Mouse (Mus musculus): ENCODE data around the gene Alox8. TPM values are rescaled to one million over a fixed set of nuclear protein-coding genes. Genes with fewer than 3 reads are reported as not detected.

Alox8 gene
- polyA plus RNA-seq, 1 experiment from 2014 or later: not detected

- Histone ChIP-seq H3K4me1 (ENCODE audit: control insufficient read depth, insufficient read depth, low read length) (no peaks in the 10 kb centered on the region; the same call in 1 of the 2 replicates), H3K27ac (replicated peaks; ENCODE audit: low read depth, low read length) (no peak overlapping the region), H3K4me3 (ENCODE audit: low read depth, low read length) (no peak overlapping the region), H3K9me3 (replicated peaks; ENCODE audit: control insufficient read depth, low read length) (no peaks in the 10 kb centered on the region), H3K9ac (replicated peaks; ENCODE audit: low read length) (no peak overlapping the region), H3K4me2 (ENCODE audit: low read depth, low read length) (no peak overlapping the region), H3K36me3 (replicated peaks; ENCODE audit: control insufficient read depth, insufficient read depth, low read depth, low read length) (no peaks in the 10 kb centered on the region), H3K27me3 (ENCODE audit: control insufficient read depth, insufficient read depth, low read length) (peaks cover 21% of the 10 kb centered on the region)
- WGBS: 92% methylated on average over 1 of the region's 1 CpGs
- no peak for DNase-seq (ENCODE audit: low spot score)
- no peak for ATAC-seq (replicated peaks; ENCODE audit: insufficient number of reproducible peaks, low FRiP score, low TSS enrichment, low read depth)
Observed at GRCm38 (mm10) chr11:69199251-69199650, 1.6 kb upstream of the Alox8 start.

GRCm38 (mm10) chr11:69197194-69197593, 449 bp downstream of the Alox8 start:
- Histone ChIP-seq H3K36me3 (replicated peaks; ENCODE audit: control insufficient read depth, insufficient read depth, low read depth, low read length) (no peaks in the 10 kb centered on the region), H3K4me3 (ENCODE audit: low read depth, low read length) (peak overlapping the region; percentile 21), H3K27me3 (ENCODE audit: control insufficient read depth, insufficient read depth, low read length) (peaks cover 21% of the 10 kb centered on the region), H3K27ac (replicated peaks; ENCODE audit: low read depth, low read length) (no peak overlapping the region), H3K9me3 (replicated peaks; ENCODE audit: control insufficient read depth, low read length) (no peaks in the 10 kb centered on the region), H3K4me1 (ENCODE audit: control insufficient read depth, insufficient read depth, low read length) (no peaks in the 10 kb centered on the region; the same call in 1 of the 2 replicates), H3K4me2 (ENCODE audit: low read depth, low read length) (peak overlapping the region; percentile 39), H3K9ac (replicated peaks; ENCODE audit: low read length) (0 out of 2 replicates have a peak overlapping the region, but pooled peaks have one; percentile 3)
- WGBS: 0% methylated on average over 14 of the region's 14 CpGs
- ATAC-seq (replicated peaks; ENCODE audit: insufficient number of reproducible peaks, low FRiP score, low TSS enrichment, low read depth): no peak
- DNase-seq (ENCODE audit: low spot score): no peak

- DNase-seq (ENCODE audit: low spot score) (no peak), ATAC-seq (replicated peaks; ENCODE audit: insufficient number of reproducible peaks, low FRiP score, low TSS enrichment, low read depth) (no peak)
- Histone ChIP-seq H3K4me2 (ENCODE audit: low read depth, low read length) (no peak overlapping the region; the same call in 1 of the 2 replicates), H3K9ac (replicated peaks; ENCODE audit: low read length) (no peak overlapping the region), H3K27me3 (ENCODE audit: control insufficient read depth, insufficient read depth, low read length) (peaks cover 21% of the 10 kb centered on the region), H3K4me1 (ENCODE audit: control insufficient read depth, insufficient read depth, low read length) (no peaks in the 10 kb centered on the region; the same call in 1 of the 2 replicates), H3K4me3 (ENCODE audit: low read depth, low read length) (peak overlapping the region; percentile 21; the same call in 1 of the 2 replicates), H3K36me3 (replicated peaks; ENCODE audit: control insufficient read depth, insufficient read depth, low read depth, low read length) (no peaks in the 10 kb centered on the region), H3K27ac (replicated peaks; ENCODE audit: low read depth, low read length) (no peak overlapping the region), H3K9me3 (replicated peaks; ENCODE audit: control insufficient read depth, low read length) (no peaks in the 10 kb centered on the region)
- 5% methylated on average over 5 of the region's 5 CpGs for WGBS
Observed at GRCm38 (mm10) chr11:69196766-69197165, 877 bp downstream of the Alox8 start.

GRCm38 (mm10) chr11:69192840-69193239, 4.8 kb downstream of the Alox8 start:
- Histone ChIP-seq H3K4me3 (ENCODE audit: low read depth, low read length) (no peak overlapping the region), H3K4me1 (ENCODE audit: control insufficient read depth, insufficient read depth, low read length) (no peaks in the 10 kb centered on the region; the same call in 1 of the 2 replicates), H3K36me3 (replicated peaks; ENCODE audit: control insufficient read depth, insufficient read depth, low read depth, low read length) (no peaks in the 10 kb centered on the region), H3K9me3 (replicated peaks; ENCODE audit: control insufficient read depth, low read length) (no peaks in the 10 kb centered on the region), H3K4me2 (ENCODE audit: low read depth, low read length) (no peak overlapping the region), H3K9ac (replicated peaks; ENCODE audit: low read length) (no peak overlapping the region), H3K27me3 (ENCODE audit: control insufficient read depth, insufficient read depth, low read length) (peaks cover 16% of the 10 kb centered on the region), H3K27ac (replicated peaks; ENCODE audit: low read depth, low read length) (no peak overlapping the region)
- ATAC-seq (replicated peaks; ENCODE audit: insufficient number of reproducible peaks, low FRiP score, low TSS enrichment, low read depth) (no peak), DNase-seq (ENCODE audit: low spot score) (peak; percentile 72)
- 0% methylated on average over 1 of the region's 1 CpGs for WGBS

DNA sequence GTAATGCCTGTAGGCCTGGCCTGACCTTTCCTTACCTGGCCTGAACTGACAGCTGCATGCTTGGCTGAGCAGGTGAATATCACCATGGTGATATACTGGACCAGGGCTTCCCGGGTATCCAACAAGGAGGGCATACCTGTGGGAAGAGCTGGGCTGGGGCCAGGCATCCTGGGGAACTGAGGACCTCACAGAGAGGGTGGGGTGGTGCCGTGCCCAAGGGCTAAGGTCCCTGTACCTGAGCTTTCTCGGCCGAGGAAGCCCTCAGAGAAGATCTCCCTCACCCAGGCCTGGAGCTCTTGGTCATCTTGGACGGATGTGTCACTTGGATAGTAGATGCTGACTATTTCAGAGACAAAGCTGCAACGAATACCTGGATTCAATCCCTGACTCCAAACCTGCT, 11.7 kb downstream of the Alox8 start:
- H3K4me3 ChIP-seq (ENCODE audit: low read depth, low read length): no peak overlapping the region
- WGBS: 90% methylated on average over 6 of the region's 6 CpGs
- no peak overlapping the region for H3K4me2 ChIP-seq (ENCODE audit: low read depth, low read length)
- H3K27ac ChIP-seq (replicated peaks; ENCODE audit: low read depth, low read length): no peak overlapping the region
- H3K36me3 ChIP-seq (replicated peaks; ENCODE audit: control insufficient read depth, insufficient read depth, low read depth, low read length): no peaks in the 10 kb centered on the region
- no peak overlapping the region for H3K9ac ChIP-seq (replicated peaks; ENCODE audit: low read length)
- ATAC-seq (replicated peaks; ENCODE audit: insufficient number of reproducible peaks, low FRiP score, low TSS enrichment, low read depth): no peak
- H3K4me1 ChIP-seq (ENCODE audit: control insufficient read depth, insufficient read depth, low read length): no peaks in the 10 kb centered on the region
- no peak for DNase-seq (ENCODE audit: low spot score)
- no peaks in the 10 kb centered on the region for H3K9me3 ChIP-seq (replicated peaks; ENCODE audit: control insufficient read depth, low read length)
- H3K27me3 ChIP-seq (ENCODE audit: control insufficient read depth, insufficient read depth, low read length): no peaks in the 10 kb centered on the region

- H3K9me3 ChIP-seq (replicated peaks; ENCODE audit: control insufficient read depth, low read length): no peaks in the 10 kb centered on the region
- H3K4me2 ChIP-seq (ENCODE audit: low read depth, low read length): no peak overlapping the region
- no peaks in the 10 kb centered on the region for H3K4me1 ChIP-seq (ENCODE audit: control insufficient read depth, insufficient read depth, low read length)
- no peak overlapping the region for H3K27ac ChIP-seq (replicated peaks; ENCODE audit: low read depth, low read length)
- no peak for DNase-seq (ENCODE audit: low spot score)
- H3K9ac ChIP-seq (replicated peaks; ENCODE audit: low read length): no peak overlapping the region
- no peak for ATAC-seq (replicated peaks; ENCODE audit: insufficient number of reproducible peaks, low FRiP score, low TSS enrichment, low read depth)
- no peaks in the 10 kb centered on the region for H3K36me3 ChIP-seq (replicated peaks; ENCODE audit: control insufficient read depth, insufficient read depth, low read depth, low read length)
- 88% methylated on average over 5 of the region's 5 CpGs for WGBS
- H3K27me3 ChIP-seq (ENCODE audit: control insufficient read depth, insufficient read depth, low read length): no peaks in the 10 kb centered on the region
- no peak overlapping the region for H3K4me3 ChIP-seq (ENCODE audit: low read depth, low read length)
Observed at GRCm38 (mm10) chr11:69185031-69185430, 12.6 kb downstream of the Alox8 start.

DNA sequence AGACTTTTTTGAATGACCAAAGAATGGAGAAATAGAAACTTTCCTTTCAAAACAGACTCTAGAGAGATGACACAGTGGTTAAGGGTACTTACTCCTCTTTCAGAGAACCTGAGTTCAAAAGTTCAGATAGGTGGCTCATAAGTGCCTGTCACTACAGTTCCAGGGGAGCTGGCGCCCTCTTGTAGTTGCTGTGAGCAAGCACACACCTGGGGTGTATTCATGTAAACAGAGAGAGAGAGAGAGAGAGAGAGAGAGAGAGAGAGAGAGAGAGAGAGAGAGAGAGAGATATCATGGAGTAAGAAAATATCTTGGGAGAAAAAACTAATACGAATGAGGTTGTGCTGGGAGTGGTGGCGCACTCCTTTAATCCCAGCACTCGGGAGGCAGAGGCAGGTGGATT, 17.5 kb downstream of the Alox8 start:
- no peak overlapping the region for H3K9ac ChIP-seq (replicated peaks; ENCODE audit: low read length)
- H3K36me3 ChIP-seq (replicated peaks; ENCODE audit: control insufficient read depth, insufficient read depth, low read depth, low read length): no peaks in the 10 kb centered on the region
- no peak overlapping the region for H3K4me3 ChIP-seq (ENCODE audit: low read depth, low read length)
- no peak overlapping the region for H3K4me2 ChIP-seq (ENCODE audit: low read depth, low read length)
- no peaks in the 10 kb centered on the region for H3K9me3 ChIP-seq (replicated peaks; ENCODE audit: control insufficient read depth, low read length)
- DNase-seq (ENCODE audit: low spot score): no peak
- H3K27ac ChIP-seq (replicated peaks; ENCODE audit: low read depth, low read length): no peak overlapping the region
- no peaks in the 10 kb centered on the region for H3K4me1 ChIP-seq (ENCODE audit: control insufficient read depth, insufficient read depth, low read length)
- ATAC-seq (replicated peaks; ENCODE audit: insufficient number of reproducible peaks, low FRiP score, low TSS enrichment, low read depth): no peak
- 88% methylated on average over 4 of the region's 4 CpGs for WGBS
- H3K27me3 ChIP-seq (ENCODE audit: control insufficient read depth, insufficient read depth, low read length): no peaks in the 10 kb centered on the region

GRCm38 (mm10) chr11:69179512-69179911, 18.1 kb downstream of the Alox8 start:
- WGBS: 61% methylated on average over 3 of the region's 3 CpGs

More at GRCm38 (mm10) chr11:69179512-69179911, 18.1 kb downstream of the Alox8 start:
- Histone ChIP-seq H3K4me1 (ENCODE audit: control insufficient read depth, insufficient read depth, low read length) (no peaks in the 10 kb centered on the region), H3K4me3 (ENCODE audit: low read depth, low read length) (no peak overlapping the region), H3K27me3 (ENCODE audit: control insufficient read depth, insufficient read depth, low read length) (no peaks in the 10 kb centered on the region), H3K9ac (replicated peaks; ENCODE audit: low read length) (no peak overlapping the region), H3K36me3 (replicated peaks; ENCODE audit: control insufficient read depth, insufficient read depth, low read depth, low read length) (no peaks in the 10 kb centered on the region), H3K27ac (replicated peaks; ENCODE audit: low read depth, low read length) (no peak overlapping the region), H3K9me3 (replicated peaks; ENCODE audit: control insufficient read depth, low read length) (no peaks in the 10 kb centered on the region), H3K4me2 (ENCODE audit: low read depth, low read length) (no peak overlapping the region)
- DNase-seq (ENCODE audit: low spot score) (no peak), ATAC-seq (replicated peaks; ENCODE audit: insufficient number of reproducible peaks, low FRiP score, low TSS enrichment, low read depth) (no peak)

All from embryonic facial prominence, embryonic 11.5 days (tissue).